Mouse (Mus musculus): ENCODE measurements at regions not wholly inside any gene's neighbourhood (a gene's known extent, or its start where the extent isn't known, plus 50 kb on each side); places are given as distances from the start of the nearest gene placed in this dataset.

- no peak for TF ChIP-seq CTCF (conservative IDR thresholded peaks at IDR 0.05; ENCODE audit: insufficient read depth, insufficient read length, low read depth, low read length)
- TF ChIP-seq POLR2A (IDR thresholded peaks at IDR 0.05; ENCODE audit: low read depth, low read length): no peak
These were observed 201.8 kb upstream of the Tmc3 start for GRCm38 (mm10) chr7:83382803-83383363.
